Mouse (Mus musculus): ENCODE measurements around the gene 1700001C02Rik.
A peak's percentile ranks its signal among the peaks of the same experiment; 100 is the strongest.

1700001C02Rik gene

DNA sequence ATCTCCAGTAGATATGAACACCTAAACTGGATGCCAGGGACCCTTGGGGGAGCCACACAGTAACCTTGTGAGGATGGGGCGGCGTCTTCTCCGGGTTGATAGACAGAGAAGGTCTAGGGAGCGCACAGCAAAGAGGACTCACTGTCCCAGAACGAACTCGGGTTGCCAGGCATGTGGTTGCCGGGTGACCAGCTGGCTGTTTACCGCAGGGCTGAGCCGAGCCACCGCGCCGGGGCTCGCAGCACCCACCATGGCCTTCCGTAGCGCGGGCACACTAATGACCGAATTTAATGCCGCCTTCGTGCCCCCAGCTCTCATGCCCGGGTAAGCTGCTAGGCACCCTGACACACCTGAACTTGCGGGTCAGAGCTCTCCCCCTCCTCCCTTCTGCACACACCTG, at the start of gene 1700001C02Rik:
Gene 1700001C02Rik, plus strand, starts transcription at position 187 of the 400 bp plus-strand sequence.
- peak; percentile 16 for DNase-seq (ENCODE audit: low read depth, low spot score)

DNA sequence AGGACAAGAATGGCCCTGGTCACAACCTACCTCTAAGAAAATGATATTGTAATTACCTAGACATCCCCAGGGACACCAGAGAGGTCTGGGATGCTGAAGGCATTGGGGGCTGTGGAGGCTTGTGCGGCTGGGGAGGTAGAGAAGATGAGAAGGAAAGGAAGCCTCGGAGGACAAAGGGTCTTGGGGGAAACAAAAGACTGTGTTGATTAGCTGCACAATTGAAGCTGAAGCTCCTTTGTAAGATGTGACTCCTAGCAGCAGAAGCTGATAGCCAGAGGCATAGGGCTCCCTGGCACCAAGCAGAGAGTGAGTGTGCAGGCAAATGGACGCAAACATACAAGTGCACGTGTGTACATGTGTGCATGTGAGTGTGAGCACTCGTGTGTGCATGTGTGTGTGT, 49.2 kb upstream of the 1700001C02Rik start:
- DNase-seq (ENCODE audit: low read depth, low spot score): peak; percentile 31

GRCm38 (mm10) chr5:30423121-30423520, 42.7 kb upstream of the 1700001C02Rik start:
- DNase-seq (ENCODE audit: low read depth, low spot score): no peak

DNA sequence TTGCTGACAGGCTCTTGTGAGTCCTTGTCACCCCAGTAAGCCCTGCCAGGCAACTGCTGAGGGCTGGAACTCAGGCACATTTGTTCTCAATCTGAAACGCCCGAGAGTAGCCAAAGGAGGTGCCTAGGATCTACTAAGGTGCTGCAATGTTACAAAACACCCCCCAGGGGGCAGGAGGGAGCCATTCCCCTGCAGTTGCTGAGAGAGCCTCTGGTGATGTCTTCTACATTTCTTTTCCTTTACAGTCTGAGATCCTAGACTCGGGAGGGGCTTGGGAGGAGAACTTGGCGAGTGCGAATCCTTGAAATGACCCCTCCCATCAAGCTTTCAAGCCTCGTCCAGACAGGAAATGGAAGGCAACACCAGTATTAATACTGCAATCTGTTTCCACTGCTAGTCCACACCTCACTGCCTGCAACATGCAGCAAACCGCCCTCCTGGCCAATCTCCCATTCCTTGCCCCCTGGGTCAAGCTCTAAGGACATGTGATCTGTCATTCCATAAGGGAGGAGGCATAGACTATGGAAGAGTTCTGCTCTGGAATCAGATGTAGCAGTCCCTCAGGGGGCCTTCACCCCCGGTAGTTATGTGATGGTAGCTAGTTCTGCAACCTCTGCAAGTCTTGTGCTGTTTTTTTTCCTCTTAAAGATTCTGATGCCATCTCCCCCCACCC, 42.1 kb upstream of the 1700001C02Rik start:
- DNase-seq (ENCODE audit: low read depth, low spot score): peak; percentile 61

- no peak for DNase-seq (ENCODE audit: low read depth, low spot score)
Measured at GRCm38 (mm10) chr5:30427406-30427805, 38.4 kb upstream of the 1700001C02Rik start.

- DNase-seq (ENCODE audit: low read depth, low spot score): peak; percentile 59
Measured at GRCm38 (mm10) chr5:30438931-30439330, 26.9 kb upstream of the 1700001C02Rik start.

DNA sequence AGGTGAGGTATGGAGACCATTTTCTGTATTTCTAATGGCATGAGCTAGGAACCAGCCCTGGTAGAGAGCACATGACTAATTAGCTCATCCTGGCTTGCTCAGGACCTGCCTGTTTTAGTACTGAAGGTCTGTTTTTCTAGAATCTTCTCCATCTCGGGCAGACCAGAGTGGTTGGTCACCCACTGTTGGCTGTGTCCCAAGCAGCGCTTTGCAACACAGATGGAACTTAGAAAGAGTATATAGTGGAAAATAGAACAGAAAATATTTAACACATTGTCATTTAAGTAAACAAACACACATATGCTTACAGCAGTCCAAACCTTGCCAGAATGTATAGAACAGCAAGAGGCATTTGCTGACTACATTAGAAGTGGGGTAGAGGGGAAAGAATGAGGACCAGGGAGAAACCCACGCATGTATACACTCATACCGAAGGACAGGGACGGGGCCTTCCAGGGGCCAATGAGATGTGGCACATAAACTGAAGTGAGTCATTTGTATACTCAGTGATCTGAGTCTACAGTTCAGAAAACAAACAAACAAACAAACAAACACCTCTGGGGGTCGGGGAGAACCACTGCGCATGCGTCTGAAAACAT, 25.4 kb upstream of the 1700001C02Rik start:
- DNase-seq (ENCODE audit: low read depth, low spot score): no peak

DNA sequence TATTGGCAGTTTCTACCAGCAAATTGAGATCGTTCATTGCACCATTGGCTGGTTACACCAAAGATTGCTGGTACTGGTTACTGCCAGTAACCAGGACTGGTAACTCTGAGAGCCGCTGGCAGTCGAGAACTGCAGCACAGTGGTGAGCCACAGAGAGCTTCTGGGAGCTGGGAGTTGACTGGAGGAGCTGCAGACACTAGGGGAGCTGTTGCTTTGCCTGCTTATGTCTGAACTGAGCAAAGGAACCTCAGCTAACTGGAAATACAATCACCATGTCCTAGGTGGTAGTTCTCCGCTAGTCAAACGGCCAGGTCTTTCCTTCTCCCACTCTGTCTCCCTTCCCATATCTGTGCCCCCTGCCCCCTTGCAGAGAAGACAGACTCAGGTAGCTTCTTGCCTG, 23.7 kb upstream of the 1700001C02Rik start:
- peak; percentile 27 for DNase-seq (ENCODE audit: low read depth, low spot score)

DNA sequence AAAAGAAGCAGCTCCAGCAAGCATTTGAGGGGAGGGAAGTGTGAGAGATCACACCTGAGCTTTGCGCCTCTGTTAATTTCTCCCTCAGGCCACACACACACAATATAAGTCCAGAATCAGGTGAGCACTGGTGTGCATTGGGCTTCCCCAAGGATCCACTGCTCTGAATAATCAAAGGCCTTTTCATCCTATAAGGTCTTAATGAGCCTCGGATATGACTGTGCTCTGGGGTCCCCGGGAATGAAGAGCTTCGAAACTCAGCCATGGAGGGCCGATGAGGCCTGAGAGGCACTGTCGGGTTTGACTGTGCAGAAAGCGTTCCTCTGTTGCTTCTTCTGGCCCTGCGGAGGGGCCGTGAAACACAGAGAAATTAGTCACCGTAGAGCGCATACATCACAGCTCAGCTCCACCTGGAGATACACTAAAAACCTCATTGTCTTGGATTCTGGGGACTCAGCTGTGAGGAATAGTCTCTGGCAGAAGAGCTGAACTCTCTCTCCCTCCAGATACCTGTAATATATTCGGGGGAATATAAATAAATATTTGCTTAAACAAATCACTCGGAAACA, 21.4 kb upstream of the 1700001C02Rik start:
- DNase-seq (ENCODE audit: low read depth, low spot score): no peak

GRCm38 (mm10) chr5:30456056-30456455, 9.8 kb upstream of the 1700001C02Rik start:
- no peak for DNase-seq (ENCODE audit: low read depth, low spot score)

DNA sequence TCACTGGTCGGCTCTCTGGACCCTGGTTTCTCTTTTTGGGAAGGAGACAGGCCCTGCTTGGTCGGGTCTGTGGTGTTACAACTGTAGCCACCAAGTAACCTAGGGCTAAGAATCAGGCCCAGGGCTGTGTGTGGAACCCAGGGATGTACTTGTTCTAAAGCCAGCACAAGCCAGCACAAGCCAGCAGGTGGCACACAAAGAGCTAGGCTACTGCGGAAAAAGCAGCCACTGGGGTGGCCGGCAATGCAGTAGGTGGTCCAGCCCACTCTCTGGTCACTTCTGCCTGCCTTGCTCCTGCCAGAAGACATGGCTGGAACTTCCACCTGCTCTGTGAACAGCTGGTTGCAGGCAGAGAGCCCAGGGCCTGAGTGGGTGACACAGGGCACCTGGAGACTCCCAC, 5.7 kb upstream of the 1700001C02Rik start:
- no peak for DNase-seq (ENCODE audit: low read depth, low spot score)

DNA sequence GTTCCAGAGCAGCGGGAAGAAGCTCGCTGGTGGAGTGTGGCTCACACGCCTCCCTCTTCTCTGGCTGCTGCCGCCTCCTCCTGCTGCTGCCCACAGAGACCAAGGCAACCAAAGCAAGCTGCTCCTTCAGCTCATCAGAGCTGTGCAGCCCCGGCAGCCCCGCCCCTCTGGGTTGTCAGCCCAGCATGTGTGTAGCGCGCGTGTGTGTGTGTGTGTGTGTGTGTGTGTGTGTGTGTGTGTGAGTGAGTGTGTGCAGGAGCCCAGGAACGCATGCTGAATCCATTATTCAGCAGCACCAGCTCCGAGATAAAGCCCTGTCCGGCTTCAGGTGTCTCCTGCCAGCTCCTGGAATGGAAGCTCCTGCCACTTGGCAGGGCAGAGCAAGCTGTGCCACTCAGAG, 4.0 kb upstream of the 1700001C02Rik start, which contains the start of gene Otof:
Gene Otof, minus strand, starts transcription at position 112 of the 400 bp plus-strand sequence.
- no peak for DNase-seq (ENCODE audit: low read depth, low spot score)

GRCm38 (mm10) chr5:30466315-30466714, 468 bp downstream of the 1700001C02Rik start:
- DNase-seq (ENCODE audit: low read depth, low spot score): peak; percentile 11

DNA sequence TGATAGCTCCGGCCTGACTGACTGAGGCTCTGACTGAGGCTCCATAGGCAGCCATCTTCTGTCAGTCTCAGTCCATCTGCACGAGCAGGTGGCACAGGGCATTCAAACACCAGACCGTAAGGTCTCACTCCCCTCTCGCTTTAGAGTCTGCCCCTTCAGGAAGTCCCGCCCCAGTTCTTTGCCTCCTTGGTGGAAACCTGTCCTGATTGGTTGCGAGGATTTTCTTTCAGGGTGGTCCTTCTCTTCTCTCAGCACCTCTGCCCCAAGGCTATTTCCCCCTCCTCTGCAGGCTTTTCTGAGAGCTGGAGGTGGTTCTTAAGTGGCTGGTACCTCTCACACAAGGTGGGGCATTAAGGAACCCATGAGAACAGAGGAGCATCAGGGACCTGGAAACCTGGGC, 4.6 kb downstream of the 1700001C02Rik start:
- peak; percentile 70 for DNase-seq (ENCODE audit: low read depth, low spot score)

- no peak for DNase-seq (ENCODE audit: low read depth, low spot score)
Measured at GRCm38 (mm10) chr5:30472148-30472547, 6.3 kb downstream of the 1700001C02Rik start.

DNA sequence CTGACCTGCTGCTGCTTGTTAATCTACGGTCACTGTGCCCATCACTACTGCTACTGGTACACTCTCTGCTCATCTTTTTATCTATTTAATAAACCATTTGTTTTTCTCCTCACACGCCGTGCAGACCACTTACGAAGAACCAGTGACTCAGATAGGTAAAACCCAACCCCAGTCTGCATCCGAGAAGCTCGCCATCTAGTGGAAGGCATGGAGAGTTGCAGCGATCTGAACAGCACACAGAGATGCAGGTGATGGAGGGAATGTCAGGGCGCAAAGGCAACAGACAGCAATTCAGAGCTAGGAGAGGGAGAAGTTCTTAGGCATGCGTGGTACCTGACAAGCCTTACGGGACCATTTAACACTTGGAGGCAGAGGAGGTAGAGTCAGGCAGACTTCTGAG, 10.7 kb downstream of the 1700001C02Rik start:
- peak; percentile 74 for DNase-seq (ENCODE audit: low read depth, low spot score)

GRCm38 (mm10) chr5:30482319-30482718, 16.5 kb downstream of the 1700001C02Rik start:
- peak; percentile 60 for DNase-seq (ENCODE audit: low read depth, low spot score)

DNA sequence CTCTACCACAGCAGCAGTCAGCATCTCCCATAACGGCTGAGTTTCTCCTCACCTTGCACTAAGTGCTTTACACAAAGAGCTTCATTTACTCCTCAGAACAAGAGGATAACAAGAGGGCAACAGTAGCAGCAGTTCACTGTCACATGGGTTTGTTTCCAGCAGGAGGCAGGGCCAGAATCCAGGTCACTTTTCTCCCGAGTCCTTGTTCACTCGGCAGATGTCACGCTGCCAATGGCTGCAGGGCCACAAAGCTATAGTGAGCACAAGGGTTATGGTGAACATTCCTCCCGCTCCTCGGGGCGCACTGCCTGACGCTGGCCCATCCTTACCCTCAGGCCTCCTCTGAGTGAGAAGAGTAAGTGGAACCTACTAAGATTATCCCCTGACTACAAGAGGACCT, 17.7 kb downstream of the 1700001C02Rik start:
- no peak for DNase-seq (ENCODE audit: low read depth, low spot score)

- no peak for DNase-seq (ENCODE audit: low read depth, low spot score)
Measured at GRCm38 (mm10) chr5:30484591-30484990, 18.7 kb downstream of the 1700001C02Rik start.

GRCm38 (mm10) chr5:30485136-30485535, 19.3 kb downstream of the 1700001C02Rik start:
- no peak for DNase-seq (ENCODE audit: low read depth, low spot score)

DNA sequence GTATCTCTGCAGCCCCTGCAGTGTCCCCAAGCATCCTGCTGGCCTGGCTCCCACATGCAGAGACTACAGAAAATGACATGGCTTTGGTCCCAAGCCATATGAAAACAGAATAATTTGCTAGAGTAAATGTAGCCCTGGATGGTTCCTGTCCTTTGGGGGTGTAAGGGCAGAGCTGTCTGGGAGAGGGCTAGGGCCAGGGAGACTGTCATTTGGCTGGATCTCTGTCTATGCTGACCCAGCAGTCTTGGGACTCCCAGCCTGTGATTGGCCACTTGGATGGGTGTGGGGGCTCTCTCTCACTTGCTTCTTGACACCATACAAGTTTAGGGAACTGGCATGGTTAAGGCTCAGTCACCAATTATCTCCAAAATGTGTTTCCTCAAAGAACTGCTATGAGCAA, 24.4 kb downstream of the 1700001C02Rik start:
- DNase-seq (ENCODE audit: low read depth, low spot score): no peak

DNA sequence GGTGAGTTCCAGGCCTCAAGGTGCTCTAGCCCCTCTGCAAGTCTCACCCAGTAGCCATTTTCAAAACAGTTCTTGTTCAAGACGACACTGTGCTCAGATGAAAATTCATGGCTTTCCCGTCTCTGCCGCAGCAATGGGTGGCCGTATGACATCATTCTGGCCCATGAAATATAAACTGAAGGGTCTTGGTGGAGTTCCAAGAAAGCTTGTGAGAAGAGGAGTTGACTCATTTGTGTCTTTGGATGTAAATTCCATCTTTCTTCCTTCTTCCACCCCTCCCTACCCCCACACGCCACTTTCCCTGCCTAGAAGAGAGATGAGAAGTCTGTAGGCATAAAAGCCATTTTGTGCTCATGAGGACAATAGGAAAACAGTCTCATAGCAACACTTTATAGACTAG, 25.0 kb downstream of the 1700001C02Rik start:
- DNase-seq (ENCODE audit: low read depth, low spot score): no peak

- no peak for DNase-seq (ENCODE audit: low read depth, low spot score)
Measured at GRCm38 (mm10) chr5:30493723-30494122, 27.9 kb downstream of the 1700001C02Rik start.

Data from R1 (cell line).